Mouse (Mus musculus): ENCODE data around the gene Celf5. TPM values are rescaled to one million over a fixed set of nuclear protein-coding genes. Genes with fewer than 3 reads are reported as not detected.

The Celf5 gene
- polyA plus RNA-seq, 1 experiment = 0.05 TPM

GRCm38 (mm10) chr10:81502658-81503057, 20.1 kb upstream of the Celf5 start:
- TF ChIP-seq GATA1 (IDR thresholded peaks at IDR 0.05; ENCODE audit: low read length) = no peak

- TF ChIP-seq GATA1 (IDR thresholded peaks at IDR 0.05; ENCODE audit: low read length) = no peak
Measured at GRCm38 (mm10) chr10:81501863-81502262, 19.4 kb upstream of the Celf5 start.

- TF ChIP-seq GATA1 (IDR thresholded peaks at IDR 0.05; ENCODE audit: low read length) = no peak
Measured at GRCm38 (mm10) chr10:81500032-81500431, 17.5 kb upstream of the Celf5 start, which contains the start of gene S1pr4. S1pr4 (minus strand) TSS chr10:81500132.

- no peak for TF ChIP-seq GATA1 (IDR thresholded peaks at IDR 0.05; ENCODE audit: low read length)
Measured at GRCm38 (mm10) chr10:81499250-81499901, 16.9 kb upstream of the Celf5 start.

- no peak for TF ChIP-seq GATA1 (IDR thresholded peaks at IDR 0.05; ENCODE audit: low read length)
Measured at GRCm38 (mm10) chr10:81498316-81499249, 16.1 kb upstream of the Celf5 start.

GRCm38 (mm10) chr10:81497401-81498270, 15.1 kb upstream of the Celf5 start:
- TF ChIP-seq GATA1 (IDR thresholded peaks at IDR 0.05; ENCODE audit: low read length) = no peak

GRCm38 (mm10) chr10:81496969-81497368, 14.5 kb upstream of the Celf5 start:
- no peak for TF ChIP-seq GATA1 (IDR thresholded peaks at IDR 0.05; ENCODE audit: low read length)

GRCm38 (mm10) chr10:81496264-81496901, 13.9 kb upstream of the Celf5 start, which contains the start of gene Ncln:
Ncln (minus strand) TSS chr10:81496392.
- TF ChIP-seq GATA1 (IDR thresholded peaks at IDR 0.05; ENCODE audit: low read length) = no peak

GRCm38 (mm10) chr10:81495616-81496263, 13.2 kb upstream of the Celf5 start:
- no peak for TF ChIP-seq GATA1 (IDR thresholded peaks at IDR 0.05; ENCODE audit: low read length)

GRCm38 (mm10) chr10:81495151-81495550, 12.6 kb upstream of the Celf5 start:
- TF ChIP-seq GATA1 (IDR thresholded peaks at IDR 0.05; ENCODE audit: low read length) = no peak

GRCm38 (mm10) chr10:81494260-81495041, 11.9 kb upstream of the Celf5 start:
- no peak for TF ChIP-seq GATA1 (IDR thresholded peaks at IDR 0.05; ENCODE audit: low read length)

- no peak for TF ChIP-seq GATA1 (IDR thresholded peaks at IDR 0.05; ENCODE audit: low read length)
Measured at GRCm38 (mm10) chr10:81493601-81494220, 11.2 kb upstream of the Celf5 start.

- TF ChIP-seq GATA1 (IDR thresholded peaks at IDR 0.05; ENCODE audit: low read length) = no peak
Measured at GRCm38 (mm10) chr10:81492606-81493240, 10.2 kb upstream of the Celf5 start.
